Mouse (Mus musculus) T-helper 17 cell (primary cell): Measurements from ENCODE around the gene Abhd2.
"Not testable (repeated sequence)": the region's sequence is repeated elsewhere in the genome, so short reads cannot be mapped to it uniquely, and the experiment has no call there.

Experiments
- in situ Hi-C, 2 experiments: fragments of 300-600 bp; cut with MboI, MseI; formaldehyde crosslinking; loops; 1 replicate in 1 of 2; 2 replicates in 1 of 2; pipeline ENCODE4 v1.15.1; 2025; ENCODE audit warnings: high pct_unique_total_duplicates in 2 of 2

Abhd2 gene

GRCm38 (mm10) chr7:79263776-79264175 is 9.2 kb upstream of the Abhd2 start:
- in situ Hi-C loops = no loop called here

- in situ Hi-C loops = no loop called here
Observed at GRCm38 (mm10) chr7:79266228-79266627, 6.8 kb upstream of the Abhd2 start.

- in situ Hi-C loops = no loop called here
Observed at GRCm38 (mm10) chr7:79267690-79268388, 5.2 kb upstream of the Abhd2 start.

GRCm38 (mm10) chr7:79268897-79269296 is 4.1 kb upstream of the Abhd2 start:
- in situ Hi-C loops = no loop called here

GRCm38 (mm10) chr7:79269411-79269810 is 3.6 kb upstream of the Abhd2 start:
- in situ Hi-C loops = no loop called here

GRCm38 (mm10) chr7:79269866-79270265 is 3.1 kb upstream of the Abhd2 start:
- in situ Hi-C loops = no loop called here

GRCm38 (mm10) chr7:79270961-79271387 is 2.0 kb upstream of the Abhd2 start:
- in situ Hi-C loops = no loop called here

GRCm38 (mm10) chr7:79271861-79272788 is 874 bp upstream of the Abhd2 start:
- in situ Hi-C loops = no loop called here

- in situ Hi-C loops = no loop called here
Observed at GRCm38 (mm10) chr7:79273738-79274472, 906 bp downstream of the Abhd2 start.

GRCm38 (mm10) chr7:79274473-79275010 is 1.5 kb downstream of the Abhd2 start:
- in situ Hi-C loops = no loop called here

GRCm38 (mm10) chr7:79275345-79275744 is 2.3 kb downstream of the Abhd2 start:
- in situ Hi-C loops = no loop called here

GRCm38 (mm10) chr7:79278432-79278831 is 5.4 kb downstream of the Abhd2 start:
- in situ Hi-C loops = no loop called here

- in situ Hi-C loops = no loop called here
Observed at GRCm38 (mm10) chr7:79279376-79280029, 6.5 kb downstream of the Abhd2 start.

GRCm38 (mm10) chr7:79282883-79283670 is 10.1 kb downstream of the Abhd2 start:
- in situ Hi-C loops = no loop called here

GRCm38 (mm10) chr7:79283671-79283941 is 10.6 kb downstream of the Abhd2 start:
- in situ Hi-C loops = not testable (repeated sequence)

- in situ Hi-C loops = no loop called here
Observed at GRCm38 (mm10) chr7:79284160-79284888, 11.3 kb downstream of the Abhd2 start.

- in situ Hi-C loops = no loop called here
Observed at GRCm38 (mm10) chr7:79284889-79285280, 11.9 kb downstream of the Abhd2 start.

GRCm38 (mm10) chr7:79285408-79285807 is 12.4 kb downstream of the Abhd2 start:
- in situ Hi-C loops = no loop called here

GRCm38 (mm10) chr7:79287226-79287625 is 14.2 kb downstream of the Abhd2 start:
- in situ Hi-C loops = no loop called here

GRCm38 (mm10) chr7:79287928-79288327 is 14.9 kb downstream of the Abhd2 start:
- in situ Hi-C loops = no loop called here
